Mouse (Mus musculus): ENCODE measurements around the gene Zfhx3.

GRCm38 (mm10) chr8:108853028-108853427 lies 910.6 kb downstream of the Zfhx3 start:
- TF ChIP-seq JUND (IDR thresholded peaks at IDR 0.05; ENCODE audit: low read depth, low read length) (no peak), MAX (IDR thresholded peaks at IDR 0.05; ENCODE audit: low read length) (no peak), ZC3H11A (IDR thresholded peaks at IDR 0.05; ENCODE audit: low read depth, low read length) (no peak), POLR2AphosphoS2 (IDR thresholded peaks at IDR 0.05; ENCODE audit: low read length) (no peak), POLR2A (IDR thresholded peaks at IDR 0.05; ENCODE audit: control insufficient read depth in 1 of 2, insufficient read depth in 1 of 2, low read depth in 1 of 2, low read length in 2 of 2, poor library complexity in 1 of 2) (no peak), CTCF (IDR thresholded peaks at IDR 0.05 in 2 of 3, conservative IDR thresholded peaks at IDR 0.05 in 1 of 3; ENCODE audit: control insufficient read depth in 1 of 3, insufficient read depth in 1 of 3, low read depth in 2 of 3, low read length in 3 of 3, poor library complexity in 1 of 3, severe bottlenecking in 1 of 3) (no peak), USF1 (IDR thresholded peaks at IDR 0.05; ENCODE audit: low read depth, low read length) (no peak), TAL1 (IDR thresholded peaks at IDR 0.05; ENCODE audit: low read length) (no peak), GATA1 (IDR thresholded peaks at IDR 0.05; ENCODE audit: low read depth, low read length) (no peak), MAFK (IDR thresholded peaks at IDR 0.05; ENCODE audit: borderline replicate concordance, low read depth, low read length) (no peak), EP300 (IDR thresholded peaks at IDR 0.05; ENCODE audit: low read depth in 1 of 2, low read length in 2 of 2) (no peak)

Data from MEL (cell line).